Mouse (Mus musculus) neural tube, embryonic 11.5 days (tissue): ENCODE data around the gene Ugt1a8. TPM values are rescaled to one million over a fixed set of nuclear protein-coding genes. Genes with fewer than 3 reads are reported as not detected.

Experiments
- ATAC-seq: fragments of 200-750 bp; cut with Nextera tagmentation; 2 replicates; pipeline ENCODE4 v1.8.0; 2017; ENCODE audit warnings: moderate number of reproducible peaks, mild to moderate bottlenecking, moderate TSS enrichment, moderate library complexity; ENCODE audit not compliant: insufficient read depth, low FRiP score, low TSS enrichment
- DNase-seq: peaks from one replicate; pipeline ENCODE4 v3.0.0-alpha.2; 2015; ENCODE audit warnings: low spot score
- H3K27ac ChIP-seq: fragments of 300-500 bp; sonication (generic); 2 replicates; pipeline ENCODE4 v1.5.1; 2014; ENCODE audit warnings: low read depth, mild to moderate bottlenecking, low read length
- H3K27me3 ChIP-seq: fragments of 300-500 bp; sonication (generic); 2 replicates; pipeline ENCODE4 v1.6.1; 2014; ENCODE audit warnings: mild to moderate bottlenecking, low read length, mixed read lengths; ENCODE audit not compliant: control insufficient read depth, insufficient read depth
- H3K36me3 ChIP-seq: fragments of 300-500 bp; sonication (generic); 2 replicates; pipeline ENCODE4 v1.6.1; 2014; ENCODE audit warnings: mild to moderate bottlenecking, low read length, moderate library complexity, mixed read lengths; ENCODE audit not compliant: control insufficient read depth, insufficient read depth
- H3K4me1 ChIP-seq: fragments of 300-500 bp; sonication (generic); 2 replicates; pipeline ENCODE4 v1.6.1; 2014; ENCODE audit warnings: low read length, mixed read lengths; ENCODE audit not compliant: control insufficient read depth, insufficient read depth
- H3K4me2 ChIP-seq: fragments of 300-500 bp; sonication (generic); 2 replicates; pipeline ENCODE4 v1.6.1; 2014; ENCODE audit warnings: low read depth, mild to moderate bottlenecking, moderate library complexity
- H3K4me3 ChIP-seq: fragments of 300-500 bp; sonication (generic); 2 replicates; pipeline ENCODE4 v1.5.1; 2014; ENCODE audit warnings: low read depth, low read length
- H3K9ac ChIP-seq: fragments of 300-500 bp; sonication (generic); 2 replicates; pipeline ENCODE4 v1.6.1; 2014; ENCODE audit warnings: mild to moderate bottlenecking, low read length
- H3K9me3 ChIP-seq: fragments of 300-500 bp; sonication (generic); 2 replicates; pipeline ENCODE4 v1.6.1; 2016; ENCODE audit warnings: low read length; ENCODE audit not compliant: control insufficient read depth
- WGBS: fragments of 180-500 bp; shearing (Covaris S2); extraction: QIAGEN DNeasy Blood & Tissue Kit; methylation state at CpG from one replicate; pipeline ENCODE4 v1.1.7; 2014; 5-methylcytosine and 5-hydroxymethylcytosine counted together
- polyA plus RNA-seq: library from polyadenylated mRNA; unstranded; fragments of >200 nt; fragmentation: Nextera tagmentation; extraction: Ambion mirVana; gene quantifications from 2 replicates; pipeline ENCODE4 v1.2.1, GENCODE M21; 2014

Ugt1a8 gene
- polyA plus RNA-seq, 1 experiment from 2014 or later: not detected

GRCm38 (mm10) chr1:88230981-88231802 is 143.6 kb downstream of the Ugt1a8 start:
- Histone ChIP-seq H3K9ac (no peak overlapping the region), H3K9me3 (peaks cover 96% of the 10 kb centered on the region), H3K27me3 (no peaks in the 10 kb centered on the region), H3K4me3 (no peak overlapping the region), H3K36me3 (no peaks in the 10 kb centered on the region), H3K4me2 (no peak overlapping the region), H3K4me1 (no peaks in the 10 kb centered on the region), H3K27ac (no peak overlapping the region)
- 74% methylated on average over 6 of the region's 6 CpGs for WGBS
- no peak for DNase-seq
- ATAC-seq: no peak

GRCm38 (mm10) chr1:88231803-88232499 is 144.3 kb downstream of the Ugt1a8 start:
- H3K27me3 ChIP-seq: no peaks in the 10 kb centered on the region

GRCm38 (mm10) chr1:88232664-88233380 is 145.2 kb downstream of the Ugt1a8 start:
- Histone ChIP-seq H3K36me3 (no peaks in the 10 kb centered on the region), H3K4me2 (no peak overlapping the region), H3K9me3 (peaks cover 93% of the 10 kb centered on the region), H3K9ac (no peak overlapping the region), H3K27ac (no peak overlapping the region), H3K27me3 (no peaks in the 10 kb centered on the region), H3K4me1 (no peaks in the 10 kb centered on the region), H3K4me3 (no peak overlapping the region)
- ATAC-seq: no peak
- DNase-seq: no peak
- WGBS: 56% methylated on average over 3 of the region's 3 CpGs

More at GRCm38 (mm10) chr1:88231803-88232499, 144.3 kb downstream of the Ugt1a8 start:
- H3K27ac ChIP-seq: no peak overlapping the region
- DNase-seq (no peak), ATAC-seq (no peak)
- H3K4me2 ChIP-seq: no peak overlapping the region
- H3K9me3 ChIP-seq: peaks cover 93% of the 10 kb centered on the region
- H3K4me3 ChIP-seq: no peak overlapping the region
- no peaks in the 10 kb centered on the region for H3K4me1 ChIP-seq
- H3K9ac ChIP-seq: no peak overlapping the region
- 66% methylated on average over 7 of the region's 7 CpGs for WGBS
- H3K36me3 ChIP-seq: no peaks in the 10 kb centered on the region

- Histone ChIP-seq H3K9ac (no peak overlapping the region), H3K9me3 (peaks cover 92% of the 10 kb centered on the region), H3K27ac (no peak overlapping the region), H3K27me3 (no peaks in the 10 kb centered on the region), H3K36me3 (no peaks in the 10 kb centered on the region), H3K4me2 (no peak overlapping the region), H3K4me1 (no peaks in the 10 kb centered on the region), H3K4me3 (no peak overlapping the region)
- DNase-seq (no peak), ATAC-seq (no peak)
- WGBS: 70% methylated on average over 14 of the region's 14 CpGs
Measured at GRCm38 (mm10) chr1:88233421-88234247, 146.0 kb downstream of the Ugt1a8 start.

- DNase-seq: no peak
- Histone ChIP-seq H3K27me3 (no peaks in the 10 kb centered on the region), H3K4me2 (no peak overlapping the region), H3K9ac (no peak overlapping the region), H3K4me3 (no peak overlapping the region), H3K4me1 (no peaks in the 10 kb centered on the region), H3K27ac (no peak overlapping the region), H3K36me3 (0 out of 2 replicates have a peak, but pooled peaks cover 2% of the 10 kb centered on the region), H3K9me3 (peaks cover 96% of the 10 kb centered on the region)
- ATAC-seq: no peak
- WGBS: 66% methylated on average over 4 of the region's 4 CpGs
Measured at GRCm38 (mm10) chr1:88234248-88234610, 146.6 kb downstream of the Ugt1a8 start.

- no peak overlapping the region for H3K4me3 ChIP-seq
- WGBS: 42% methylated on average over 5 of the region's 5 CpGs
Measured at GRCm38 (mm10) chr1:88234646-88235045, 147.0 kb downstream of the Ugt1a8 start.

GRCm38 (mm10) chr1:88235046-88235893 is 147.7 kb downstream of the Ugt1a8 start:
- WGBS: 66% methylated on average over 11 of the region's 11 CpGs
- Histone ChIP-seq H3K9me3 (peaks cover 96% of the 10 kb centered on the region), H3K4me3 (no peak overlapping the region), H3K27me3 (no peaks in the 10 kb centered on the region), H3K9ac (no peak overlapping the region), H3K4me1 (no peaks in the 10 kb centered on the region), H3K27ac (no peak overlapping the region), H3K36me3 (0 out of 2 replicates have a peak, but pooled peaks cover 2% of the 10 kb centered on the region), H3K4me2 (no peak overlapping the region)
- DNase-seq (no peak), ATAC-seq (no peak)

More at GRCm38 (mm10) chr1:88234646-88235045, 147.0 kb downstream of the Ugt1a8 start:
- Histone ChIP-seq H3K4me1 (no peaks in the 10 kb centered on the region), H3K9me3 (peaks cover 96% of the 10 kb centered on the region), H3K9ac (no peak overlapping the region), H3K4me2 (no peak overlapping the region), H3K27ac (no peak overlapping the region), H3K27me3 (no peaks in the 10 kb centered on the region), H3K36me3 (0 out of 2 replicates have a peak, but pooled peaks cover 2% of the 10 kb centered on the region)
- no peak for DNase-seq
- no peak for ATAC-seq
